Comparison of ENCODE assay signal across 12 mouse cellular contexts in the genomic region with DNA sequence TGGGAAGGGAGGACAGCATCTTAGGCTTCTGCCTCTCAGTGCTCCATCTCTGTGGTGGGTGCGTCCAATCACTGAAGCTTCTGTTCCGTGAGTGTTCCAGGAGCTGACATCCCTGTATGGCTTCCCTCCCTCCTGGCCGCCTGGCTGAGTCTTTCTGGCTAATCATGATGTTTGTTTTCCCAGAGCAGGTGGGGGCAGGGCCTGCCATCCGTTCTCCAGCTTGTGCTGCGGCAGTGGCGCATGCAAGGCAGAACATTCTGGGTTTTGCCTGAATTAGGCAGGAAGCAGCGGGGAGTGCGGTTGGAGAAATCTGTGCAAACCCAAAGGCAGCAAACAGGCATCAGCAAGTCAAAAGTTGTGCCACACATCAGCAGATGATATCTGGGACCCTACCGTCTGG. TPM values are rescaled to one million over a fixed set of nuclear protein-coding genes. Genes with fewer than 3 reads are reported as not detected.
DNase-seq lines count a peak whose midpoint lies in the region; ATAC-seq lines count a peak whose summit lies in the region.
"Had no signal": no experiment of that assay in that cellular context is flagged by ENCODE, and none has a peak within 500 bp of the region (broad histone marks: within the 10 kb centered on the region; RNA-seq: fewer than 3 reads in every experiment).

No protein-coding gene starts in this region.

- intact Hi-C loops in left cerebral cortex, postnatal 10 days (cut with DNase I) = no loop called here

- peaks cover 17% of the 10 kb centered on the region for H3K27me3 ChIP-seq in midbrain, embryonic 10.5 days (ENCODE audit: low read depth, poor library complexity, severe bottlenecking)
- 0 out of 2 replicates have a peak, but pooled peaks cover 5% of the 10 kb centered on the region for H3K27me3 ChIP-seq in midbrain, embryonic 13.5 days
- no peaks in the 10 kb centered on the region for H3K27me3 ChIP-seq in stomach, embryonic 15.5 days (replicated peaks)
- H3K27me3 ChIP-seq: neural tube, embryonic 12.5 days had no signal

- H3K36me3 ChIP-seq in midbrain, embryonic 10.5 days = no peaks in the 10 kb centered on the region
- no peaks in the 10 kb centered on the region for H3K36me3 ChIP-seq in midbrain, embryonic 13.5 days
- H3K36me3 ChIP-seq in stomach, embryonic 15.5 days = no peaks in the 10 kb centered on the region
- H3K36me3 ChIP-seq: neural tube, embryonic 12.5 days had no signal

- H3K9ac ChIP-seq in midbrain, embryonic 13.5 days (replicated peaks) = no peak overlapping the region
- H3K9ac ChIP-seq in stomach, embryonic 15.5 days = no peak overlapping the region
- H3K9ac ChIP-seq: neural tube, embryonic 12.5 days had no signal

- H3K4me3 ChIP-seq in midbrain, embryonic 10.5 days = no peak overlapping the region
- H3K4me3 ChIP-seq in midbrain, embryonic 13.5 days (replicated peaks) = no peak overlapping the region
- H3K4me3 ChIP-seq in stomach, embryonic 15.5 days (replicated peaks) = no peak overlapping the region
- H3K4me3 ChIP-seq: neural tube, embryonic 12.5 days had no signal

- 62% methylated on average over 9 of the region's 9 CpGs for WGBS in midbrain, embryonic 10.5 days
- WGBS in midbrain, embryonic 13.5 days = 54% methylated on average over 9 of the region's 9 CpGs
- WGBS in stomach, embryonic 15.5 days = 37% methylated on average over 9 of the region's 9 CpGs

- H3K27ac ChIP-seq in midbrain, embryonic 10.5 days (replicated peaks) = peak overlapping the region; percentile 66
- no peak overlapping the region for H3K27ac ChIP-seq in midbrain, embryonic 13.5 days
- H3K27ac ChIP-seq in stomach, embryonic 15.5 days = no peak overlapping the region
- H3K27ac ChIP-seq: neural tube, embryonic 12.5 days had no signal

- H3K4me2 ChIP-seq in midbrain, embryonic 13.5 days (replicated peaks) = no peak overlapping the region
- H3K4me2 ChIP-seq in stomach, embryonic 15.5 days = no peak overlapping the region
- H3K4me2 ChIP-seq: neural tube, embryonic 12.5 days had no signal

- peaks cover 49% of the 10 kb centered on the region for H3K4me1 ChIP-seq in midbrain, embryonic 10.5 days
- peaks cover 31% of the 10 kb centered on the region for H3K4me1 ChIP-seq in midbrain, embryonic 13.5 days (replicated peaks)
- peaks cover 23% of the 10 kb centered on the region; the same call in 1 of the 2 replicates for H3K4me1 ChIP-seq in stomach, embryonic 15.5 days

- no peaks in the 10 kb centered on the region for H3K9me3 ChIP-seq in midbrain, embryonic 10.5 days (replicated peaks)
- no peaks in the 10 kb centered on the region for H3K9me3 ChIP-seq in midbrain, embryonic 13.5 days
- no peaks in the 10 kb centered on the region for H3K9me3 ChIP-seq in stomach, embryonic 15.5 days
- H3K9me3 ChIP-seq: neural tube, embryonic 12.5 days had no signal

- ATAC-seq in midbrain, embryonic 13.5 days = no peak
- 0 out of 2 replicates have a peak, but pooled peaks have one; percentile 11 for ATAC-seq in stomach, embryonic 15.5 days (ENCODE audit: insufficient read depth, low FRiP score, low read depth)
- no peak for ATAC-seq in monocyte, adult 5-6 weeks (replicated peaks; ENCODE audit: insufficient number of reproducible peaks, low FRiP score, low TSS enrichment, poor library complexity, severe bottlenecking)
- ATAC-seq: inflammation-experienced regulatory T-cells, adult 6 months had no signal

- peak; percentile 28 for DNase-seq in midbrain, embryonic 10.5 days (ENCODE audit: low spot score)
- peak; percentile 51 to 65 for DNase-seq in frontal cortex, postnatal 10 days (ENCODE audit: low spot score in 2 of 2)
- peak; percentile 66 to 70 for DNase-seq in left cerebral cortex, postnatal 10 days (ENCODE audit: extremely low spot score in 1 of 2, low spot score in 2 of 2)
- no peak for DNase-seq in c-Kit-positive CD71-positive TER-119-positive erythroid progenitor cells, embryonic 14.5 days (ENCODE audit: low spot score)

RNA-seq across cellular contexts. Expression of gene Traf3, which starts 20.9 kb away (rescaled TPM):
- 11.5 and 15.0 TPM in 2 replicates for polyA plus RNA-seq in midbrain, embryonic 10.5 days (2016; fragmentation: Nextera tagmentation; extraction: Ambion mirVana)
- 15.7 and 19.7 TPM in 2 replicates for polyA plus RNA-seq in midbrain, embryonic 13.5 days (2015; fragmentation: Nextera tagmentation; extraction: Ambion mirVana)
- 10 to 100 TPM; 70.2 to 71.9 TPM for total RNA-seq in left cerebral cortex, postnatal 10 days (2021)
- 8.1 and 8.4 TPM in 2 replicates for polyA plus RNA-seq in stomach, embryonic 15.5 days (2015; fragmentation: Nextera tagmentation; extraction: Ambion mirVana)
- total RNA-seq in monocyte, adult 5-6 weeks (2017) = 40.4 to 58.6 TPM (median 41.0 TPM) in 3 replicates

RNA-seq across cellular contexts. Expression of gene 4930595D18Rik, which starts 39.0 kb away (rescaled TPM):
- polyA plus RNA-seq in midbrain, embryonic 10.5 days (2016; fragmentation: Nextera tagmentation; extraction: Ambion mirVana) = not detected in 2 replicates
- not detected in 2 replicates for polyA plus RNA-seq in midbrain, embryonic 13.5 days (2015; fragmentation: Nextera tagmentation; extraction: Ambion mirVana)
- total RNA-seq in left cerebral cortex, postnatal 10 days (2021) = not detected
- not detected in 2 replicates for polyA plus RNA-seq in stomach, embryonic 15.5 days (2015; fragmentation: Nextera tagmentation; extraction: Ambion mirVana)
- total RNA-seq in monocyte, adult 5-6 weeks (2017) = 1.2 TPM in 1 of 3 replicates, not detected in the others
- total RNA-seq: MEL had no signal
- polyA plus RNA-seq: frontal cortex, adult 2 months; liver, embryonic 16.5 days; neural tube, embryonic 12.5 days had no signal
